Mouse (Mus musculus): Measurements from ENCODE around the gene Gpr179. TPM values are rescaled to one million over a fixed set of nuclear protein-coding genes. Genes with fewer than 3 reads are reported as not detected.

Gene Gpr179
- polyA plus RNA-seq, 1 experiment from 2014 or later = 0.04 TPM

DNA sequence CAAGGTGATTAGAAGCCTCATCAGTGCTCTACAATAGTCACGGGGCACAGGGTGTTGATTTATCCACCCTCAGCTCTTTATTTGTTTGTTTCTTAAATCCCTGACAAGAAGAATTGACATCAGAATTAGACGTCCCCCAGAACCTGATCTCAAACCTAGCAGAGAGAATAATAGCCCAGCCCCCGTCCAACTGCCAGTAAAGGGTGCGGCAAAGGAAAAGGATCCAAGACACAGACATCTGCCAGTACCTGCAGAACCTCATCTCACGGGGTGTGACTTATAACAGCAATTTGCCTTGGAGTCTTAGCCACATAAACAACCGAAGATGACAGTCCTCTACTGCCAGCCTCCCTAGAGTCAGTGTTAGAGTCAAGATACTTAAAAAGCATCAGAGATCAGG, 64.9 kb downstream of the Gpr179 start:
- H3K36me3 ChIP-seq = no peaks in the 10 kb centered on the region
- H3K27ac ChIP-seq = no peak overlapping the region
- H3K4me3 ChIP-seq = no peak overlapping the region
- peaks cover 10% of the 10 kb centered on the region; the same call in 1 of the 2 replicates for H3K4me1 ChIP-seq
- H3K9me3 ChIP-seq = no peaks in the 10 kb centered on the region
- 56% methylated on average over 6 of the region's 6 CpGs for WGBS
- no peaks in the 10 kb centered on the region for H3K27me3 ChIP-seq (ENCODE audit: insufficient read depth, poor library complexity, severe bottlenecking)
- no peak for DNase-seq (ENCODE audit: low spot score)

GRCm38 (mm10) chr11:97285852-97286775, 65.8 kb downstream of the Gpr179 start:
- Histone ChIP-seq H3K36me3 (no peaks in the 10 kb centered on the region), H3K4me1 (peaks cover 10% of the 10 kb centered on the region; the same call in 1 of the 2 replicates), H3K4me3 (no peak overlapping the region), H3K27ac (no peak overlapping the region), H3K9me3 (no peaks in the 10 kb centered on the region), H3K27me3 (ENCODE audit: insufficient read depth, poor library complexity, severe bottlenecking) (no peaks in the 10 kb centered on the region)
- 63% methylated on average over 9 of the region's 9 CpGs for WGBS
- no peak for DNase-seq (ENCODE audit: low spot score)

GRCm38 (mm10) chr11:97284854-97285253, 67.0 kb downstream of the Gpr179 start:
- 75% methylated on average over 4 of the region's 4 CpGs for WGBS
- Histone ChIP-seq H3K4me1 (peaks cover 9% of the 10 kb centered on the region; the same call in 1 of the 2 replicates), H3K27me3 (ENCODE audit: insufficient read depth, poor library complexity, severe bottlenecking) (no peaks in the 10 kb centered on the region), H3K27ac (no peak overlapping the region), H3K36me3 (0 out of 2 replicates have a peak, but pooled peaks cover 5% of the 10 kb centered on the region), H3K9me3 (no peaks in the 10 kb centered on the region), H3K4me3 (no peak overlapping the region)
- DNase-seq (ENCODE audit: low spot score) = no peak

DNA sequence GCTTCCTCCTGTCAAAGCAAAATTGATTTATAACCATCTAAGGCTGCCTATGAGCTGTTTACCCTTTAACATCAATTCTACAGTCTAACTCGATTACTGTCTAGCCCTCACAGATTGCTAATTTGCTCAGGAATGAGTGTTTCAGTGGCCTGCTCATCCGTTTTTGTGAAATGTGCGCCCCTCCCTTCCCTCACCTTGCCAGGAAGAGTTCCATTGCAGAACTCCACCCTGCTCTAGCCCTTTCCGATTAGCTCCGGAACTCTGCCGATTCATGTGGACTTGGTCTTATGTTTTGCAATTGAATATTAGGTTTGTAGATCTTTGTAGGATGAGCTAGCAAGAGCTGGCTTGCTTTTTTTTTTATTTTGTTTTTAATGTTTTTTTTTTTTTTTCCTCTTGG, 69.7 kb downstream of the Gpr179 start:
- Histone ChIP-seq H3K4me1 (peaks cover 23% of the 10 kb centered on the region), H3K9me3 (no peaks in the 10 kb centered on the region), H3K36me3 (0 out of 2 replicates have a peak, but pooled peaks cover 6% of the 10 kb centered on the region), H3K4me3 (no peak overlapping the region), H3K27ac (no peak overlapping the region), H3K27me3 (ENCODE audit: insufficient read depth, poor library complexity, severe bottlenecking) (no peaks in the 10 kb centered on the region)
- WGBS = 89% methylated on average over 6 of the region's 6 CpGs
- DNase-seq (ENCODE audit: low spot score) = no peak

Other genes starting within 250 kb of the Gpr179 start
- gene Tbx21, start 236.7 kb downstream of the Gpr179 start, polyA plus RNA-seq (2016; fragmentation: Nextera tagmentation; extraction: Ambion mirVana) = 0.21 TPM in 1 of 2 replicates, not detected in the other
- 7.6 and 8.4 TPM in 2 replicates for gene Tbkbp1, start 200.6 kb downstream of the Gpr179 start, polyA plus RNA-seq (2016; fragmentation: Nextera tagmentation; extraction: Ambion mirVana)
- 50.6 and 72.2 TPM in 2 replicates for gene Kpnb1, start 164.2 kb downstream of the Gpr179 start, polyA plus RNA-seq (2016; fragmentation: Nextera tagmentation; extraction: Ambion mirVana)
- gene Npepps, start 71.4 kb downstream of the Gpr179 start, polyA plus RNA-seq (2016; fragmentation: Nextera tagmentation; extraction: Ambion mirVana) = 83.9 and 90.7 TPM in 2 replicates
- gene Mrpl45, start 36.4 kb downstream of the Gpr179 start, polyA plus RNA-seq (2016; fragmentation: Nextera tagmentation; extraction: Ambion mirVana) = 63.7 and 65.8 TPM in 2 replicates
- 3.2 and 3.4 TPM in 2 replicates for gene Socs7, start 10.5 kb upstream of the Gpr179 start, polyA plus RNA-seq (2016; fragmentation: Nextera tagmentation; extraction: Ambion mirVana)
- 6.8 and 7.8 TPM in 2 replicates for gene Arhgap23, start 63.5 kb upstream of the Gpr179 start, polyA plus RNA-seq (2016; fragmentation: Nextera tagmentation; extraction: Ambion mirVana)
- gene 4933428G20Rik, start 148.3 kb upstream of the Gpr179 start, polyA plus RNA-seq (2016; fragmentation: Nextera tagmentation; extraction: Ambion mirVana) = 1.3 TPM in 2 replicates
- gene Srcin1, start 224.1 kb upstream of the Gpr179 start, polyA plus RNA-seq (2016; fragmentation: Nextera tagmentation; extraction: Ambion mirVana) = 0.05 and 0.14 TPM in 2 replicates

Measured in heart, embryonic 10.5 days (tissue).